ENCODE assay signal across 34 mouse cellular contexts in genomic region chr13:74787681-74788080, GRCm38 (mm10).
"Had no signal": no experiment of that assay in that cellular context is flagged by ENCODE, and none has a peak within 500 bp of the region (broad histone marks: within the 10 kb centered on the region; RNA-seq: fewer than 3 reads in every experiment).

No protein-coding gene starts in this region.

- H3K27me3 ChIP-seq: heart, embryonic 12.5 days; heart, embryonic 13.5 days; heart, embryonic 15.5 days; hindbrain, embryonic 12.5 days; hindbrain, embryonic 13.5 days; hindbrain, embryonic 15.5 days; intestine, embryonic 15.5 days; kidney, embryonic 15.5 days had no signal

- H3K36me3 ChIP-seq: heart, embryonic 12.5 days; heart, embryonic 15.5 days; hindbrain, embryonic 10.5 days; hindbrain, embryonic 12.5 days; hindbrain, embryonic 13.5 days; hindbrain, embryonic 15.5 days; intestine, embryonic 15.5 days; kidney, embryonic 15.5 days had no signal

- H3K4me1 ChIP-seq: heart, embryonic 12.5 days; heart, embryonic 13.5 days; heart, embryonic 15.5 days; hindbrain, embryonic 12.5 days; hindbrain, embryonic 13.5 days; hindbrain, embryonic 15.5 days; intestine, embryonic 15.5 days; kidney, embryonic 15.5 days had no signal

- H3K4me3 ChIP-seq: heart, embryonic 12.5 days; heart, embryonic 13.5 days; heart, embryonic 15.5 days; hindbrain, embryonic 10.5 days; hindbrain, embryonic 12.5 days; hindbrain, embryonic 13.5 days; hindbrain, embryonic 15.5 days; intestine, embryonic 15.5 days; kidney, embryonic 15.5 days; layer of hippocampus, adult 2 months; left cerebral cortex, adult 2 months had no signal

- H3K9me3 ChIP-seq: heart, embryonic 12.5 days; heart, embryonic 13.5 days; heart, embryonic 15.5 days; hindbrain, embryonic 10.5 days; hindbrain, embryonic 12.5 days; hindbrain, embryonic 13.5 days; hindbrain, embryonic 15.5 days; intestine, embryonic 15.5 days; kidney, embryonic 15.5 days had no signal

- H3K27ac ChIP-seq: heart, embryonic 13.5 days; heart, embryonic 15.5 days; hindbrain, embryonic 10.5 days; hindbrain, embryonic 12.5 days; hindbrain, embryonic 13.5 days; hindbrain, embryonic 14.5 days; hindbrain, embryonic 15.5 days; hindbrain, postnatal 0 days; intestine, embryonic 15.5 days; kidney, embryonic 15.5 days; kidney, postnatal 0 days; layer of hippocampus, adult 2 months; left cerebral cortex, adult 2 months had no signal

- DNase-seq: heart, postnatal 10 days; heart, postnatal 14 days; heart, postnatal 36 days; heart, postnatal 4 days; kidney, adult 11 months; kidney, adult 18-20 months; kidney, adult 2 months; kidney, adult 8-10 months; kidney, adult 9 months; kidney, postnatal 10 days; kidney, postnatal 14 days; kidney, postnatal 25 days; kidney, postnatal 36 days; kidney, postnatal 4 days; layer of hippocampus, adult 9-11 months; layer of hippocampus, postnatal 36 days had no signal

- H3K9ac ChIP-seq: heart, embryonic 12.5 days; heart, embryonic 13.5 days; heart, embryonic 15.5 days; hindbrain, embryonic 12.5 days; hindbrain, embryonic 13.5 days; hindbrain, embryonic 14.5 days; hindbrain, embryonic 15.5 days; intestine, embryonic 15.5 days; kidney, embryonic 15.5 days had no signal

- ATAC-seq: hindbrain, embryonic 16.5 days; hindbrain, postnatal 0 days; inflammation-experienced regulatory T-cells, adult 6 months; intestine, embryonic 15.5 days; intestine, embryonic 16.5 days; intestine, postnatal 0 days had no signal
